Mouse (Mus musculus) gastrocnemius, postnatal 14 days (tissue): ENCODE data around the gene Dand5. TPM values are rescaled to one million over a fixed set of nuclear protein-coding genes. Genes with fewer than 3 reads are reported as not detected.
A peak's percentile ranks its signal among the peaks of the same experiment; 100 is the strongest.

Experiments
- DNase-seq: peaks from one replicate; pipeline ENCODE4 v3.0.0; 2021; ENCODE audit warnings: mixed read lengths
- intact Hi-C: fragments of 180-260 bp; cut with DNase I; formaldehyde crosslinking; loops from one replicate; pipeline ENCODE4 v1.15.1; 2025; ENCODE audit warnings: low total_unique reads
- microRNA-seq, 2 experiments: library from miRNA; unstranded; fragments of <30 nt; microRNA quantifications; one replicate each; pipeline ENCODE4 v1.2.0; 2021
- total RNA-seq, 2 experiments: library from RNA; stranded (reverse); gene quantifications; 2 replicates each; pipeline ENCODE4 v1.2.3; 2021

Dand5 gene
- total RNA-seq, 2 experiments from 2014 or later: 6.0 to 7.2 TPM

DNA sequence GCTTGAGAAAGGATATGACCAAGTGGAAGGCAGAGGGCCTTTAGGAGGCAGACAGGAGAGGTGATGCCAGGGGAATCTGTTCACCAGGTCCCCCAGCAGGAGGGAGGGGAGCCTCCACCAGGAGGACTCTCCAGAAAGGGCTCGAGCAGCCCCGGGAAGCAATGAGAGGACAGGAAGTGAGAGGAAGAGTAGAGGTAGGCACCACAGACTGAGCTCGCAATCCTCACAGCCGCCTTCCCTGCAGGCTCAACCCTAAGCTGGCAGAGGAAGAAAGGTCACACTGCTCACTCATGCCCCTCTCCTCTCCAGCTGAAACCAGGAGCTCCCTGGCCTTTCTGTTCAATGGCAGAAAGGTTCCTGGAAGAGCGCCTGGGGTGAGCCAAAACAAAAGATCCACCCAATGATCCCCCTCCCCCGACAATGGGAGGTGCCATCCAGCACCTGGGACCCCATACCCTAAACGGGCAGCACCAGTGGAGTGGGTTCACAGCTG is 47.0 kb downstream of the Dand5 start:
- DNase-seq: no peak
- intact Hi-C loops: no loop called here

GRCm38 (mm10) chr8:84775105-84775591 is 47.5 kb downstream of the Dand5 start:
- intact Hi-C loops: no loop called here

DNA sequence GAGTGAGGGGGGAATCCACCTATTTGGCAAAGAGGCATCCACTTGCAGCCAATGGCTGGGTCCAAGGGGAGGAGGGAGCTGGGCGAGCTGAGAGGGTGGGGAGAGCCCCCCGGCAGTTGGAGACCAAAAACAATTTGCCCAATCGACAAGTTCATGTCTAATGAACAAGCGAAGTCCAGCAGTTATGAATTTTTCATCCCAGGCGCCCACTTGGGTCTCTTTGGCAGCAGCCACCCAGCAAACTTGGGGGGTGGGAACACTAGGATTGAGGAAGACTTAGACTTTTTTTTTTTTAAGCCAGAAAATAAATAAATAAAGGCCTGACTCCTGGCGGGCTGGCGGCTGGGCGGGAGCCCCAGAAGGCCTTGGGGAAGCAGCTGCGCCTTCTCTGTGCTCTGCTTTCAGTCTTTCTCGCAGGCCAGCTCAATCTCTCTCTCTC is 48.1 kb downstream of the Dand5 start:
- DNase-seq: peak; percentile 78
- intact Hi-C loops: no loop called here

More at GRCm38 (mm10) chr8:84775105-84775591, 47.5 kb downstream of the Dand5 start:
- DNase-seq: peak; percentile 56

GRCm38 (mm10) chr8:84773833-84774232 is 48.8 kb downstream of the Dand5 start:
- intact Hi-C loops: no loop called here
- peak; percentile 90 for DNase-seq

GRCm38 (mm10) chr8:84773304-84773703 is 49.3 kb downstream of the Dand5 start:
- no peak for DNase-seq
- intact Hi-C loops: no loop called here

DNA sequence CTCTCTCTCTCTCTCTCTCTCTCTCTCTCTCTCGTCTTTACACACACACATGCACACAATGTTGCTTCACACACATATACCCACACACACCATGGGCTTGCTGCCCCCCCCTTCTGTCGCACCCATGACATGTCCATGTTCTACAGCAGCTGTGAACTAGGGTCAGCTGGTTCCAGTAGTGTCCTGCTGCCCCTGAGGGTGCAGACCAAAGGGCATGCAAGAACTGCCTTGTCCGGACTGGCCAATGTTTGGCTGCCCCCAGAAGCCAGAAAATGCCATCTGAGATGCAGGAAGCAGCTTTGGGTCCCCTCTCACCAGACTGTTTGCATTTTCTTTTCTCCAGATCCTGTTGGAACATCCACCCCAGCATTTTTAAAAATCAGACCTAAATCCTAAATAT is 50.0 kb downstream of the Dand5 start:
- no peak for DNase-seq
- intact Hi-C loops: no loop called here

- intact Hi-C loops: no loop called here
- DNase-seq: no peak
Measured at GRCm38 (mm10) chr8:84771941-84772378, 50.7 kb downstream of the Dand5 start.

GRCm38 (mm10) chr8:84771000-84771687 is 51.5 kb downstream of the Dand5 start:
- DNase-seq: no peak

GRCm38 (mm10) chr8:84770100-84770953 is 52.3 kb downstream of the Dand5 start:
- no peak for DNase-seq
- intact Hi-C loops: no loop called here

More at GRCm38 (mm10) chr8:84771000-84771687, 51.5 kb downstream of the Dand5 start:
- intact Hi-C loops: no loop called here

GRCm38 (mm10) chr8:84769324-84769723 is 53.3 kb downstream of the Dand5 start:
- intact Hi-C loops: no loop called here
- DNase-seq: no peak

DNA sequence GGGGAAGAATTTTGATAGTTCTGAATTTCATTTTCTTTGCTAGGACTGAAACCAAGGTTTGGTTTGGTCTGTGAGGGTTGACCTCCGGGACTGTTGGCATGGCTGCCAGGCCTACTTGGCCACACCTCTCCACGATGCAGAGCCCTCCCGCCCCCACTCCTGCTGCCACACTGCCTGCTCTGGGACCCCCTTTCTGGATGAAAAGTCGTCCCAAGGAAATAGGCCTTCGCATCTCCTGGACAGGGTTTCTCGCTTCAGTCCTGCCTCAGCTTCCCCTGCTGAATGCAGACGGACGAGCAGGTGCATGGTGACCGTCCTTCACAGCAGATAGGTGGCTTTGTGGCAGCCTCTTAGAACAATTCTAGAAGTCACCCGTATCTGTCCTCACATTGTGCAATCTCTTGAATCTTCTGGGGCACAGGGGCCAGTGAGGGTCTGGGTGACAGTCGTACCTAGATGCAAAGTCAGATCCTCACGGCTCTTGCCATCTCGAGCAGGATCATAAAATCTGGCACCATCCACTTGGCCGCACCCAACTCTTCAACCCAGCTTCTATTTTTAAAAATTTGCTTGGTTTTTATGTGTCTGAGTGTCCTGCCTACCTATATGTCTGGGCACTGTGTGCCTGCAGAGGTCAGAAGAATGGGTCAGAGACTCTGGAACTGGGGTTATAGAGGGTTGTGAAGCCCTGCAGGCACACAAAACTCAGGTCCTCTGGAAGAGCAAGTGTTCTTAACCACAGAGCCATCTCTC is 54.1 kb downstream of the Dand5 start:
- no peak for DNase-seq
- intact Hi-C loops: no loop called here

DNA sequence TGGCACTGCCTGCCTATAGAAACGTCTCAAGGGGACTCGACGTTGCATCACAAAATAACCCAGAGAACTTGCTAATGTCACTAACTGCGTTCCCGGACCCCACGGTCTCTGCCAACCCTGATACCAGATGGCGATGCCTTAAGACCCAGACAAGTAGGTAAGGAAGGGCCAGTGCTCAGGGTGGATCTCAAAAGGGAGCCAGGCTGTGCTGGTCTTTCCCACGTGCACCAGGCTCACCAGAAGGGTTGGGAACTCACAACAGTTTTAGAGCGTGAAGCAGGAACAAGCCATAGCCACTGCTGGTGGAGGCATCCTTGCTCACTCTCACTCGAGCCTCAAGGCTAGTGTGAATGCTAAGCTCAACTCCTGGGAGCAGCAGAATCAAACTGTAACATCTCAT is 55.4 kb downstream of the Dand5 start:
- DNase-seq: no peak
- intact Hi-C loops: no loop called here

- DNase-seq: no peak
- intact Hi-C loops: no loop called here
Measured at GRCm38 (mm10) chr8:84766422-84766821, 56.2 kb downstream of the Dand5 start.

DNA sequence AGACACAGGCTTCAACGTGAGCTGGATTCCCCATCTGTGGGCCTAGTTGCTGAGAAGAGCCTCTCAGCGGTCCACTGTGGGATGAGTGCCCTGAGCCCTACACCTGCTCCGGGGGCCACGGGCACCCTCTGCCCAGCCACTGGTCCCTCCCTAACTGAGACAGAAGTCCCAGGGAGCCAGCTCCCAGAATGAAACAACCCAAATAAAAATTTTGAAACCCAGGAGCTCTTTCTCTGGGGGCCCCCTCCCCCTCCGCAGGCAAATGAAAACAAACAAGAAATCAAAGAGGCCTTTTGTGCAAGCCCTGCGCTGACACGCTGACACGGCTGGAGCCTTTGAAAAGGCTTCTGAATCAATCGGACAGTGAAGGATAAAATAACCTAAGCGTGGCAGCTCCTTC is 57.0 kb downstream of the Dand5 start:
- intact Hi-C loops: no loop called here
- no peak for DNase-seq

Small RNAs within 50 kb of the gene (microRNA-seq; reads per million reads assigned to microRNA genes)
- 0.32 to 1.5 reads per million in 2 experiments for gene Mir7069

Other genes with a start within 250 kb of the Dand5 start
- 10 to 100 TPM; 10.5 to 10.8 TPM for gene Ier2, start 160.0 kb downstream of the Dand5 start, total RNA-seq
- gene Trmt1, start 136.5 kb downstream of the Dand5 start, total RNA-seq: 10 to 100 TPM; 26.0 to 36.2 TPM
- gene Nacc1, start 135.0 kb downstream of the Dand5 start, total RNA-seq: 10 to 100 TPM; 25.7 to 33.6 TPM
- gene Lyl1, start 121.4 kb downstream of the Dand5 start, total RNA-seq: 1 to 10 TPM; 2.7 to 2.9 TPM
- gene G430095P16Rik, start 99.8 kb downstream of the Dand5 start, total RNA-seq: 1 to 10 TPM in 1 of 2 experiments, under 1 TPM in 1; 0.66 to 1.1 TPM
- 100 to 1,000 TPM; 531 to 566 TPM for gene Nfix, start 22.5 kb downstream of the Dand5 start, total RNA-seq
- gene Gadd45gip1, start 8.7 kb upstream of the Dand5 start, total RNA-seq: 10 to 100 TPM; 28.4 to 28.8 TPM
- 100 to 1,000 TPM; 122 to 124 TPM for gene Rad23a, start 17.8 kb upstream of the Dand5 start, total RNA-seq
- gene Calr, start 24.1 kb upstream of the Dand5 start, total RNA-seq: 100 to 1,000 TPM; 197 to 229 TPM
- 10 to 100 TPM; 24.8 to 25.5 TPM for gene Farsa, start 34.2 kb upstream of the Dand5 start, total RNA-seq
- gene Syce2, start 49.3 kb upstream of the Dand5 start, total RNA-seq: 1 to 10 TPM; 2.1 to 2.6 TPM
- 10 to 100 TPM; 23.3 to 30.0 TPM for gene Gcdh, start 71.1 kb upstream of the Dand5 start, total RNA-seq
- gene Klf1, start 79.1 kb upstream of the Dand5 start, total RNA-seq: under 1 TPM in 1 of 2 experiments, not detected in 1; 0.23 TPM
- 1 to 10 TPM; 5.7 to 6.9 TPM for gene Dnase2a, start 85.7 kb upstream of the Dand5 start, total RNA-seq
- under 1 TPM in 1 of 2 experiments, not detected in 1; 0.07 TPM for gene Mast1, start 114.5 kb upstream of the Dand5 start, total RNA-seq
- gene Rtbdn, start 124.2 kb upstream of the Dand5 start, total RNA-seq: not detected
- gene Gm49661, start 146.6 kb upstream of the Dand5 start, total RNA-seq: not detected
- 100 to 1,000 TPM; 224 to 248 TPM for gene Prdx2, start 146.8 kb upstream of the Dand5 start, total RNA-seq
- 10 to 100 TPM; 22.6 to 28.4 TPM for gene Rnaseh2a, start 146.9 kb upstream of the Dand5 start, total RNA-seq
- 1 to 10 TPM; 6.2 to 6.3 TPM for gene Junb, start 155.9 kb upstream of the Dand5 start, total RNA-seq
- gene Hook2, start 167.8 kb upstream of the Dand5 start, total RNA-seq: 1 to 10 TPM; 1.4 to 1.5 TPM
- gene Best2, start 191.7 kb upstream of the Dand5 start, total RNA-seq: not detected
- 10 to 100 TPM; 44.3 to 44.9 TPM for gene Asna1, start 202.5 kb upstream of the Dand5 start, total RNA-seq
- 10 to 100 TPM; 77.5 to 92.1 TPM for gene Trir, start 204.0 kb upstream of the Dand5 start, total RNA-seq
- 10 to 100 TPM; 24.6 to 27.9 TPM for gene Tnpo2, start 214.1 kb upstream of the Dand5 start, total RNA-seq
- 1 to 10 TPM; 3.6 to 4.7 TPM for gene Fbxw9, start 237.2 kb upstream of the Dand5 start, total RNA-seq
- gene Gm5741, start 245.2 kb upstream of the Dand5 start, total RNA-seq: not detected
- gene Dhps, start 248.9 kb upstream of the Dand5 start, total RNA-seq: 10 to 100 TPM; 18.2 to 20.2 TPM